Mouse (Mus musculus) erythroblast, embryonic 14.5 days (primary cell): ENCODE results near the gene Dhrs3. TPM values are rescaled to one million over a fixed set of nuclear protein-coding genes. Genes with fewer than 3 reads are reported as not detected.

Source experiments
- H3K27me3 ChIP-seq: 2 replicates; pipeline ENCODE4 v1.6.1; 2012; ENCODE audit warnings: inconsistent platforms; ENCODE audit not compliant: control insufficient read depth
- H3K36me3 ChIP-seq: 2 replicates; pipeline ENCODE4 v1.6.1; 2012; ENCODE audit warnings: mild to moderate bottlenecking, inconsistent platforms; ENCODE audit not compliant: control insufficient read depth
- H3K4me1 ChIP-seq: 2 replicates; pipeline ENCODE4 v1.6.1; 2012; ENCODE audit warnings: inconsistent platforms; ENCODE audit not compliant: control insufficient read depth
- H3K4me3 ChIP-seq: replicated peaks from 2 replicates; pipeline ENCODE3; 2012; ENCODE audit warnings: moderate library complexity, mild to moderate bottlenecking, inconsistent platforms
- H3K9me3 ChIP-seq: 2 replicates; pipeline ENCODE4 v1.6.1; 2012; ENCODE audit warnings: low read length, inconsistent platforms, mixed read lengths; ENCODE audit not compliant: control insufficient read depth
- GATA1 ChIP-seq: IDR thresholded peaks from 2 replicates; pipeline ENCODE4 v1.6.1; 2012; ENCODE audit warnings: low read length, inconsistent platforms, mixed read lengths
- TAL1 ChIP-seq: IDR thresholded peaks from 3 replicates; pipeline ENCODE4 v1.6.1; 2012; ENCODE audit warnings: low read length, inconsistent platforms, mixed read lengths
- polyA plus RNA-seq: library from polyadenylated mRNA; stranded (reverse); fragments of >175 nt; gene quantifications from 2 replicates; pipeline ENCODE4 v1.2.3, GENCODE M21; 2012

Dhrs3 gene
- polyA plus RNA-seq, 1 experiment = 0.31 TPM

DNA sequence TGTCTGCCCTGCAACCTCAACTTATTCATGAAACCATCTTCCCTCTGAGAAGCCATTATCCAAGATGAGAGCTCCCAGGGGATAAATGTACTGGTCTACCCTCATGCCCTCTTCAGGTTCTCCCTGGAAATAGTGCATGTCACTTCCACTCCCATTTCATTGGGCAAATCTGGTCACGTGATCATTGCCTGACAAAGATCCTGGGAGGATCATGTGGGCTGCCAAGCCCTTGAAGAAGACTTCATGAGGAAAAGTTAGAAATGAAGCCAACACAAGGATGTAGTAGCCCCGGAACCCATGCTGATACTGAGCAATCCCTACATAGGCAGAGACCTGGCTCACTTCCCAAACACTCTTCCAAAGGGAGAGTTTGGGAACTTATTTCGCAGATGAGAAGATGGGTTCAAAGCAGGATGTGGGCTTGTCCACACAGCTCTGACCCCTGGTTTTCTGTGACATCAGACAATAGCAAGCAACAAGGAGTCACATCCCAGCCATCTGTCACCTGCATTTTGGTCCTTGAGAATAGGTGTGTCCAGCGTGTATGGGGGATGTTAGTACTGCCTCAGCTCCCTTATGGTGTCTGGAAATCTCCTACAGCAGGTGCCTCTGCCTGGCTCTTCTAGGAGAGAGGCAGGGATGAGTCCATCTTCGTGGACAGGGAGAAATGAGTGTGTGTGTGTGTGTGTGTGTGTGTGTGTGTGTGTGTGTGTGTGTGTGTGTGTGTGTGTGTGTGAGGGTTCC is 36.2 kb downstream of the Dhrs3 start:
- peaks cover 7% of the 10 kb centered on the region for H3K27me3 ChIP-seq
- H3K4me1 ChIP-seq = peaks cover 10% of the 10 kb centered on the region
- no peak overlapping the region for H3K4me3 ChIP-seq
- H3K9me3 ChIP-seq = no peaks in the 10 kb centered on the region
- peaks cover 14% of the 10 kb centered on the region for H3K36me3 ChIP-seq
- no peak for TF ChIP-seq GATA1
- TF ChIP-seq TAL1 = no peak

DNA sequence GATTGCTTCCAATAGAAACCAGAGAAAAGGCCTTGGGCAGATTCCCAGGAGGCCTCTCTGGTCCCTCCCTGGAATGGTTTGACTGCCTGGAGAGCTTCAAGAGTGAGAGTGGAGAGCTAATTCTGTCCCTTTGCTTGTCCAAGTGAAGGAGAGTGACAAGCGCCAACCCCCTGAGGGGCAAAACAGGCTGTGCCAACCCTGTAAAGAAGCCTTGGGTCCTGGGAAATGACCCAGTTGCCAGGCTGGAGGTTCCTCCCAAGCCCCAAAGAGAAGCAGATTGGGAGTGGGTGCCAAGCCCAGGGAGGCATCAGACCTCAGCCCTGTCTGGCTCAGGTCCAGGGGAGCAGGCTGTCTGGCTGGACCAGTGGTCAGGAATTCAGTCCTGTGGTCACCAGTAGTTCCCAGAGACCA is 37.2 kb downstream of the Dhrs3 start:
- Histone ChIP-seq H3K27me3 (peaks cover 7% of the 10 kb centered on the region), H3K4me3 (no peak overlapping the region), H3K36me3 (peaks cover 13% of the 10 kb centered on the region), H3K4me1 (peaks cover 11% of the 10 kb centered on the region), H3K9me3 (no peaks in the 10 kb centered on the region)
- TF ChIP-seq TAL1 (no peak), GATA1 (no peak)

DNA sequence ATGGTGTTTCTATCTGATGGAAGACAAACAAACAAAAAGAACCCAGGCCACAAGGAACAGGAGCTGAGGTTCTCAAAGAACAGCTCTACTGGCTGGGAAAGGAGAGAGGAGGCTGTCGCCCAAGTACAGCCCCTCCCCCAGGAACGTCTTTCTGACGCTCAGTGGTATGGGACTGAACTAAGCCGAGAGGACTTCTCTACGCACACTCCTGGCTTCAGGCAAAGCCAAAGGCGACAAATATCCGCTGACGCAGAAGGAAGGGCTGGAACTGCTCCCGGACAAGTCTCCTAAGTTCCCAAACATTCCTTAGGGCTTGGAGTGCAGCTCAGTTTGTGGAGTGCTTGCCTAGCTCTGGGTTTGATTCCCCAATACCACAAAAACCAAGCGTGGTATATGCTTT is 37.7 kb downstream of the Dhrs3 start:
- Histone ChIP-seq H3K36me3 (peaks cover 13% of the 10 kb centered on the region), H3K4me1 (peaks cover 13% of the 10 kb centered on the region), H3K27me3 (peaks cover 7% of the 10 kb centered on the region), H3K9me3 (no peaks in the 10 kb centered on the region), H3K4me3 (no peak overlapping the region)
- TF ChIP-seq TAL1 = no peak
- no peak for TF ChIP-seq GATA1

DNA sequence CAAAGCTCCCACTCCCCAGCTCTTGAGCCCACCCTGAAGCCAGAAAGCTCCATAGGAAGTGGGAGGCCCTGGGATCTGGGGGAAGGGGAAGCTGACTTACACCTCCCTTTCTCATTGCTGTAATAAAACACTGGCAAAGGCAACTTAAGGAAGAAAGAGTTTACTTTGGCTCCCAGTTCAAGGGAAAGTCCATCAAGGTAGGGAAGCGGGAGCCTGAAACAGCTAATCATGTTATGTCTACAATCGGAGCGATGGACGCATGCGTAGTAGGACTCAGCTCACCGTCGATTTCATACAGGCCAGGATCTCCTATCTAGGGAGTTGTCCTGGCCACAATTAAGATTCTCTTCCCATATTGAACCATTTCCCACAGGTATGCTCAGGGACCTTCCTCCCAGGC is 38.5 kb downstream of the Dhrs3 start:
- no peaks in the 10 kb centered on the region for H3K9me3 ChIP-seq
- H3K4me1 ChIP-seq = peaks cover 10% of the 10 kb centered on the region
- no peak overlapping the region for H3K4me3 ChIP-seq
- peaks cover 13% of the 10 kb centered on the region for H3K36me3 ChIP-seq
- peaks cover 7% of the 10 kb centered on the region for H3K27me3 ChIP-seq
- TF ChIP-seq TAL1 (no peak), GATA1 (no peak)

DNA sequence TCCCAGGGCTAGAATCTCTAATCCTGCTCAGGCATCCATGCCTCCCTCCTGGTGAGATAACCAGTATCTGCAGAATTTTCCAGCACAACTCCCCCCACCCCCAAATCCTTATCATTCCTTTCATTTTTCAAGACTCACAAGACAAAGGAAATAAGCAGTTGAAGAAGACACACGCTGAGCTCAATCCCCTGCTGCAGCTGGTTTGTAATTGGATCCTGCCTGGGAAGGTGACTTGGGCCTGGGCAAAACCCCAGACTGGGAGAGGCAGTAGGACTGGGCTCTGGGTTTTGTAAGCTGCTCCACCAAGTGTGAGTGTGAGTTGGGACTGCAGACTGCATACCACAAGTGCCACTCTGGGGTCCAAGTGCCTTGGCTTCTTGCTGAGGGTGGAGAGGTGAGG is 41.9 kb downstream of the Dhrs3 start:
- TF ChIP-seq TAL1 = no peak
- no peak for TF ChIP-seq GATA1
- Histone ChIP-seq H3K4me3 (no peak overlapping the region), H3K9me3 (no peaks in the 10 kb centered on the region), H3K36me3 (no peaks in the 10 kb centered on the region), H3K27me3 (peaks cover 12% of the 10 kb centered on the region), H3K4me1 (peaks cover 10% of the 10 kb centered on the region)

DNA sequence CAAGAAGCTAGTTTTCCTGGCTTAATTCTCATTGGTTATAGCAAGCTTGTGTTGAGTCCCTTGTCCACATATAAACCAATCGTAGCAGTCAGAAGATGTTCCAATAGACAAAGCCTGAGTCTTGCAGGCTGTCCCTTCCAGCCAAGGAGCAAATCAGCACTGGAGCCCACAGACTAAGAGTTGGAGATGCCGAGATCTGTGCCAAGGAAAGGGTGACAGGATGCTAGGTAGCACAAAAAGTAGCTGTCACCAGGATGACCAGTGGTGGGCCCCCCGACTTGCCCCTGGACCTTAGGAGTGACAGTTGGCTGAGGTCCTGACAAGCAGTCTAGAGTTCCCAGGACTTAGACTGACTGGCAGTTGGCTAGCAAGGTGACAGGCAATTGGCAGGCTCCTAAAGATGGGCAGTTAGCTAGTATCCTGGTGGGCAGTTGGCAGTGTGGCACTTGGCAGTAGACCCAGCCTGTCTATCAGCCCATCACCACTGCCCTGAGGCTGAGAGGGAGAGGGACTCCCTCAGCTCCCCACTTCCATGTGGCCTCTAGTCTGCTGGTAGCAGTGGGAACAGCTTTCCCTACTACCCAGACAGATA is 44.0 kb downstream of the Dhrs3 start:
- Histone ChIP-seq H3K4me1 (peaks cover 10% of the 10 kb centered on the region), H3K9me3 (no peaks in the 10 kb centered on the region), H3K36me3 (no peaks in the 10 kb centered on the region), H3K27me3 (peaks cover 4% of the 10 kb centered on the region), H3K4me3 (no peak overlapping the region)
- no peak for TF ChIP-seq GATA1
- no peak for TF ChIP-seq TAL1

DNA sequence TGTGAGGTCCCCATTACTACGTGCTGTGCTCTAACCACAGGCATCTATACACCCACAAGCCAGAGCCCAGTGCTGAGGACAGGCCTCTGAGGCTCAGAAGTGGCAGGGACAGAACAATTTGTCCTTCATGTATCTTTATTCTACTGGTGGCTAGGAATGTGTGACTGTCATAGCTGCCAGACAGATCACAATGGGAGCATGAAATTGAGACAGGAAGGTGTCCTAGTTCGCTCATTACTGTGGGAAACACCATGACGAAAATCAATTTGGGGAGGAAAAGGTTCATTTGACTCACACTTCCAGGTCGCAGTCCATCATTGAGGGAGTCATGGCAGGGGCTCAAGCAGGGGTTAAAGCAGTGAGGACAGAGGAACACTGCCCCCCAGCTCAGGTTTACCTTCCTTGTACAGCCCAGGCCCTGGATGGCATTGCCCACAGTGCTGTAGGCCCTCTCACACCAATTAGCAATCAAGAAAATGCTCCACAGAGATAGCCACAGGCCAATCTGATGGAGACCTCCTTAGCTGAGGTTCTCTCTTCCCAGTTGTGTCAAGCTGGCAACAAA is 47.3 kb downstream of the Dhrs3 start:
- H3K4me1 ChIP-seq = peaks cover 23% of the 10 kb centered on the region
- TF ChIP-seq GATA1 (no peak), TAL1 (no peak)

DNA sequence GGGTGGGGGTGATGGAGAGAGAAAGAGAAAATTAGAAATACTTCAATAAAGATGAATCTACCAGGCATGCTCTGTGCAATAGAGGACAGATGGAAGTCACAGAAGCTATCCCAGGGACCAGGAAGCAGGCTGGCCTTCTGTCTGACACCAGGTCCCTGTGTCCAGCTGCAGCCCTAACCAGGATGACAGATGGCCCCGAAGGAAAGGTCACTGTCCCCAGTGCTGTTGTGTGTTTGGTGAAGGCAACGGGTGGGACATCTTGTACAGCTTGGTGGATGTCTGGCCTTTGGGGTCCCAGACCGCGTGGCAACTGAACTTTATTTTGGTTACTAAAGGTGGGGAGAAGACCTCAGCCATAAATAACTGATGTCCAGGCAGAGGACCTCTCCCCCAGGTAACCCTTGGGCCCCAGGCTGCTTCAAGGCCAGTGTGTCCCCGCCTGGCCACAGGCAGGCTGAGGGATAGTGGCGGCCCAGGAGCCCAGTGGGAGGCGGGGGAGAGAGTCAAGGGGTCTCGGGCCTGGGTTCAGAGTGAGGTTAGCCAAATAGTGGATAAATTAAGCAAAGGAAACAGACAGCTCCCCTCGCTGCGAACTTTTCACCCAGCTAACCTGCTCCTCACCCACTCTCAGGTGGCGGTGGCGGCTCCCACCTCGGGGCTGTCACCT is 48.3 kb downstream of the Dhrs3 start:
- Histone ChIP-seq H3K27me3 (peaks cover 4% of the 10 kb centered on the region; the same call in 1 of the 2 replicates), H3K9me3 (no peaks in the 10 kb centered on the region), H3K36me3 (no peaks in the 10 kb centered on the region), H3K4me1 (peaks cover 21% of the 10 kb centered on the region), H3K4me3 (no peak overlapping the region)
- no peak for TF ChIP-seq GATA1
- no peak for TF ChIP-seq TAL1

More for the DNA sequence above, 47.3 kb downstream of the Dhrs3 start:
- Histone ChIP-seq H3K9me3 (no peaks in the 10 kb centered on the region), H3K27me3 (peaks cover 4% of the 10 kb centered on the region; the same call in 1 of the 2 replicates), H3K4me3 (no peak overlapping the region), H3K36me3 (no peaks in the 10 kb centered on the region)

DNA sequence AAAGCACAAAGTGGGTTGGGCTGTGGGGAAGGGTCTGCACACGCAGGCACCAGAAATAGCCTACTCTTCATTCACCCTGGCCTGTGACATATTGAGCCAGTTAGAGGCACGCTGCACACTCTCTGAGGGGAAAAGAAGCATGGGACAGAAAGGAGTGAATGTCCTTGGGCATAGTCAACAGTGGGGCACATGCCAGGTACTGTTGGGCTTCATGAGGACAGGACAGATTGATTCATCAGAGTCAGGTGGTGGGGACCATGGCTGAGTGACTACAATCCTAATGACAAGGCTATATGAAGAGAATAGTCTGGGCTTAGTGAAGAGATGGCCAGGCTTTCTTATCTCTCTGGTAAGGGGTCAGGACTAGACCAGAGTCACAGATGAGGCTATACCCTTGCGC is 49.8 kb downstream of the Dhrs3 start:
- TF ChIP-seq GATA1 (no peak), TAL1 (no peak)
- Histone ChIP-seq H3K9me3 (no peaks in the 10 kb centered on the region), H3K36me3 (no peaks in the 10 kb centered on the region), H3K4me1 (peaks cover 26% of the 10 kb centered on the region), H3K4me3 (no peak overlapping the region), H3K27me3 (no peaks in the 10 kb centered on the region; the same call in 1 of the 2 replicates)
